8 mouse cellular contexts compared by ENCODE assay signal in genomic region chr2:71598778-71599177, GRCm38 (mm10). TPM values are rescaled to one million over a fixed set of nuclear protein-coding genes. Genes with fewer than 3 reads are reported as not detected.
DNase-seq lines count a peak whose midpoint lies in the region; ATAC-seq and TF ChIP-seq lines count a peak whose summit lies in the region.

No protein-coding gene starts in this region.

- peak; percentile 85 for DNase-seq in MEL (ENCODE audit: low read depth, low spot score)
- DNase-seq in cerebellum, adult 2 months = peak; percentile 64
- peak; percentile 92 for DNase-seq in hindbrain, embryonic 11.5 days (ENCODE audit: low spot score)
- peak; percentile 85 for DNase-seq in layer of hippocampus, adult 9-11 months
- DNase-seq in lung, postnatal 0 days (ENCODE audit: low spot score) = peak; percentile 85
- DNase-seq in ovary, postnatal 36 days (ENCODE audit: low spot score) = peak; percentile 54
- DNase-seq in thymus, postnatal 14 days = peak; percentile 94

- 17% methylated on average over 5 of the region's 5 CpGs for WGBS in cerebellum, adult 2 months
- WGBS in hindbrain, embryonic 11.5 days = 14% methylated on average over 5 of the region's 5 CpGs
- 15% methylated on average over 5 of the region's 5 CpGs for WGBS in lung, postnatal 0 days

- peaks cover 0 to 6% of the 10 kb centered on the region in 2 experiments; a peak in 2 of 4 replicates for H3K4me1 ChIP-seq in MEL (ENCODE audit: control insufficient read depth in 1 of 2, insufficient read depth in 2 of 2, low read length in 2 of 2)
- H3K4me1 ChIP-seq in cerebellum, adult 2 months (ENCODE audit: control insufficient read depth, insufficient read depth, low read length) = no peaks in the 10 kb centered on the region
- no peaks in the 10 kb centered on the region for H3K4me1 ChIP-seq in hindbrain, embryonic 11.5 days (replicated peaks; ENCODE audit: control insufficient read depth, insufficient read depth, low read length)
- no peaks in the 10 kb centered on the region for H3K4me1 ChIP-seq in lung, postnatal 0 days (ENCODE audit: insufficient read depth, low read depth, low read length)

- peaks cover 0 to 5% of the 10 kb centered on the region in 2 experiments; a peak in 1 of 4 replicates for H3K36me3 ChIP-seq in MEL (ENCODE audit: control insufficient read depth in 1 of 2, insufficient read depth in 2 of 2, low read length in 2 of 2)
- H3K36me3 ChIP-seq in hindbrain, embryonic 11.5 days (ENCODE audit: control insufficient read depth, insufficient read depth, low read length) = no peaks in the 10 kb centered on the region
- H3K36me3 ChIP-seq in lung, postnatal 0 days (ENCODE audit: insufficient read depth, low read length) = no peaks in the 10 kb centered on the region

- TF ChIP-seq EP300 in MEL (IDR thresholded peaks at IDR 0.05; ENCODE audit: low read depth in 1 of 2, low read length in 2 of 2) = no peak
- no peak for TF ChIP-seq EP300 in lung, postnatal 0 days (IDR thresholded peaks at IDR 0.05)

- peak; percentile 90 for ATAC-seq in frontal cortex, adult (ENCODE audit: low TSS enrichment)
- ATAC-seq in hindbrain, embryonic 11.5 days (ENCODE audit: low FRiP score) = no peak
- ATAC-seq in lung, postnatal 0 days = peak; percentile 87

- H3K27me3 ChIP-seq in MEL (ENCODE audit: control insufficient read depth in 1 of 2, insufficient read depth in 2 of 2, low read length in 2 of 2) = no peaks in the 10 kb centered on the region; a peak in 2 of 4 replicates
- H3K27me3 ChIP-seq in cerebellum, adult 2 months (ENCODE audit: control insufficient read depth, insufficient read depth, low read length) = no peaks in the 10 kb centered on the region
- 0 out of 2 replicates have a peak, but pooled peaks cover 2% of the 10 kb centered on the region for H3K27me3 ChIP-seq in hindbrain, embryonic 11.5 days (ENCODE audit: control insufficient read depth, insufficient read depth, low read length)
- no peaks in the 10 kb centered on the region for H3K27me3 ChIP-seq in lung, postnatal 0 days (replicated peaks; ENCODE audit: insufficient read depth, low read length)

- no peak overlapping the region for H3K27ac ChIP-seq in MEL (ENCODE audit: control insufficient read depth, low read depth, low read length)
- H3K27ac ChIP-seq in cerebellum, adult 2 months (ENCODE audit: insufficient read depth, low read length) = no peak overlapping the region
- H3K27ac ChIP-seq in hindbrain, embryonic 11.5 days (ENCODE audit: low read depth, low read length) = no peak overlapping the region
- H3K27ac ChIP-seq in lung, postnatal 0 days (ENCODE audit: low read length) = no peak overlapping the region

- peak overlapping the region; percentile 33 for H3K4me3 ChIP-seq in MEL (ENCODE audit: control insufficient read depth in 1 of 2, insufficient read depth in 1 of 2, low read depth in 2 of 2, low read length in 2 of 2)
- no peak overlapping the region for H3K4me3 ChIP-seq in cerebellum, adult 2 months (replicated peaks; ENCODE audit: insufficient read depth, low read depth, low read length)
- no peak overlapping the region for H3K4me3 ChIP-seq in hindbrain, embryonic 11.5 days (ENCODE audit: low read depth, low read length)
- no peak overlapping the region for H3K4me3 ChIP-seq in lung, postnatal 0 days (ENCODE audit: low read depth, low read length)

- H3K79me2 ChIP-seq in MEL (ENCODE audit: control insufficient read depth, insufficient read depth, low read length, poor library complexity) = no peaks in the 10 kb centered on the region

- TF ChIP-seq CTCF in MEL (IDR thresholded peaks at IDR 0.05 in 2 of 3, conservative IDR thresholded peaks at IDR 0.05 in 1 of 3; ENCODE audit: control insufficient read depth in 1 of 3, insufficient read depth in 1 of 3, low read depth in 2 of 3, low read length in 3 of 3, poor library complexity in 1 of 3, severe bottlenecking in 1 of 3) = peak; percentile 81 to 93 (median 91)
- peak; percentile 96 for TF ChIP-seq CTCF in cerebellum, adult 2 months (IDR thresholded peaks at IDR 0.05; ENCODE audit: borderline replicate concordance, insufficient read depth, low read depth, low read length)
- peak; percentile 96 for TF ChIP-seq CTCF in lung, postnatal 0 days (IDR thresholded peaks at IDR 0.05)

- TF ChIP-seq RAD21 in MEL (IDR thresholded peaks at IDR 0.05; ENCODE audit: low read depth, low read length) = peak; percentile 93

- no peak overlapping the region for H3K4me2 ChIP-seq in hindbrain, embryonic 11.5 days (replicated peaks; ENCODE audit: low read depth, low read length)
- no peak overlapping the region for H3K4me2 ChIP-seq in lung, postnatal 0 days (replicated peaks; ENCODE audit: low read depth, low read length)

- no peaks in the 10 kb centered on the region for H3K9me3 ChIP-seq in MEL (replicated peaks; ENCODE audit: insufficient read depth, low read length)
- H3K9me3 ChIP-seq in hindbrain, embryonic 11.5 days (ENCODE audit: control insufficient read depth, low read length) = no peaks in the 10 kb centered on the region
- no peaks in the 10 kb centered on the region for H3K9me3 ChIP-seq in lung, postnatal 0 days (ENCODE audit: low read length)

- TF ChIP-seq POLR2A in MEL (IDR thresholded peaks at IDR 0.05; ENCODE audit: control insufficient read depth in 1 of 2, insufficient read depth in 1 of 2, low read depth in 1 of 2, low read length in 2 of 2, poor library complexity in 1 of 2) = no peak
- TF ChIP-seq POLR2A in cerebellum, adult 2 months (IDR thresholded peaks at IDR 0.05; ENCODE audit: borderline replicate concordance, insufficient read depth, low read length) = no peak

- peak overlapping the region; percentile 2; the same call in 1 of the 2 replicates for H3K9ac ChIP-seq in MEL (ENCODE audit: control insufficient read depth, low read depth, low read length, poor library complexity, severe bottlenecking)
- H3K9ac ChIP-seq in hindbrain, embryonic 11.5 days (ENCODE audit: low read depth, low read length) = no peak overlapping the region
- H3K9ac ChIP-seq in lung, postnatal 0 days (replicated peaks; ENCODE audit: low read depth) = no peak overlapping the region

TF ChIP-seq in MEL, 35 proteins besides CTCF, POLR2A, EP300 and RAD21:
- TF ChIP-seq MEF2A (IDR thresholded peaks at IDR 0.05; ENCODE audit: extremely low read depth, insufficient replicate concordance, low read depth, low read length, poor library complexity, severe bottlenecking) = no peak
- peak; percentile 87 for TF ChIP-seq SMC3 (IDR thresholded peaks at IDR 0.05; ENCODE audit: low read depth, low read length)
- TF ChIP-seq MAZ (IDR thresholded peaks at IDR 0.05; ENCODE audit: low read depth, low read length) = no peak
- TF ChIP-seq ZC3H11A (IDR thresholded peaks at IDR 0.05; ENCODE audit: low read depth, low read length) = peak; percentile 91
- no peak for TF ChIP-seq CHD1 (IDR thresholded peaks at IDR 0.05; ENCODE audit: low read depth, low read length)
- no peak for TF ChIP-seq GATA1 (IDR thresholded peaks at IDR 0.05; ENCODE audit: low read depth, low read length)
- no peak for TF ChIP-seq MYC (IDR thresholded peaks at IDR 0.05; ENCODE audit: low read depth, low read length)
- TF ChIP-seq POLR2AphosphoS2 (IDR thresholded peaks at IDR 0.05; ENCODE audit: low read length) = no peak

RNA-seq across cellular contexts. Expression of gene Dlx2, which starts 52.2 kb away (rescaled TPM):
- not detected in 2 replicates for total RNA-seq in MEL (2012; rRNA removed)
- not detected for polyA plus RNA-seq in MEL (2012; ENCODE audit: insufficient read depth in 1 of 2, insufficient read length in 2 of 2, low read depth in 1 of 2, low replicate concordance in 2 of 2, missing spikeins in 1 of 2)
- not detected in 2 replicates for polyA plus RNA-seq in cerebellum, adult 2 months (2012; rRNA removed)
- polyA plus RNA-seq in hindbrain, embryonic 11.5 days (2014; fragmentation: Nextera tagmentation; extraction: Ambion mirVana) = 1.9 and 2.2 TPM in 2 replicates
- not detected in 2 replicates for polyA plus RNA-seq in lung, postnatal 0 days (2015; fragmentation: Nextera tagmentation; extraction: Ambion mirVana)

Comparison
In these comparisons a context has a peak if more than half of its experiments do, and no peak if none do; other contexts are left out.
1. H3K4me3 ChIP-seq: peak in MEL (2 of 2); none in cerebellum, adult 2 months (single experiment), hindbrain, embryonic 11.5 days (single experiment) and lung, postnatal 0 days (single experiment).
2. Peak in every context shown above with its lines, with median percentiles within 50 percentile points of each other: DNase-seq and CTCF ChIP-seq.